Mouse (Mus musculus): Measurements from ENCODE around the gene Prkca. TPM values are rescaled to one million over a fixed set of nuclear protein-coding genes. Genes with fewer than 3 reads are reported as not detected.

Gene Prkca
- total and polyA plus RNA-seq, 3 experiments: 11.6 to 33.4 (median 32.2) TPM

GRCm38 (mm10) chr11:108250146-108250635, 93.5 kb downstream of the Prkca start:
- intact Hi-C loops (cut with DNase I): no loop called here
- peaks cover 6% of the 10 kb centered on the region for H3K4me1 ChIP-seq (ENCODE audit: control insufficient read depth, insufficient read depth, low read length)
- DNase-seq: no peak
- no peaks in the 10 kb centered on the region for H3K36me3 ChIP-seq (ENCODE audit: control insufficient read depth, insufficient read depth, low read length)
- H3K79me2 ChIP-seq (replicated peaks; ENCODE audit: control insufficient read depth, insufficient read depth, low read length): no peaks in the 10 kb centered on the region
- 63% methylated on average over 1 of the region's 1 CpGs for WGBS
- no peak overlapping the region for H3K27ac ChIP-seq
- H3K4me3 ChIP-seq: no peak overlapping the region
- no peaks in the 10 kb centered on the region for H3K27me3 ChIP-seq (ENCODE audit: control insufficient read depth, insufficient read depth, low read length)
- H3K9ac ChIP-seq (ENCODE audit: low read depth, low read length): no peak overlapping the region
- TF ChIP-seq EP300 (IDR thresholded peaks at IDR 0.05; ENCODE audit: insufficient read depth, low read depth, low read length) (no peak), POLR2A (IDR thresholded peaks at IDR 0.05; ENCODE audit: insufficient read depth, low read depth, low read length) (no peak)

- H3K27me3 ChIP-seq (ENCODE audit: control insufficient read depth, insufficient read depth, low read length): no peaks in the 10 kb centered on the region
- H3K4me1 ChIP-seq (ENCODE audit: control insufficient read depth, insufficient read depth, low read length): peaks cover 7% of the 10 kb centered on the region
- DNase-seq: no peak
- WGBS: 64% methylated on average over 5 of the region's 5 CpGs
- intact Hi-C loops (cut with DNase I): no loop called here
- TF ChIP-seq POLR2A (IDR thresholded peaks at IDR 0.05; ENCODE audit: insufficient read depth, low read depth, low read length) (no peak), EP300 (IDR thresholded peaks at IDR 0.05; ENCODE audit: insufficient read depth, low read depth, low read length) (no peak), CTCF (IDR thresholded peaks at IDR 0.05) (no peak)
- H3K27ac ChIP-seq: no peak overlapping the region
- H3K9ac ChIP-seq (ENCODE audit: low read depth, low read length): no peak overlapping the region
- no peaks in the 10 kb centered on the region for H3K79me2 ChIP-seq (replicated peaks; ENCODE audit: control insufficient read depth, insufficient read depth, low read length)
- H3K36me3 ChIP-seq (ENCODE audit: control insufficient read depth, insufficient read depth, low read length): no peaks in the 10 kb centered on the region
- H3K4me3 ChIP-seq: no peak overlapping the region
These were observed 94.2 kb downstream of the Prkca start for GRCm38 (mm10) chr11:108249487-108249886.

GRCm38 (mm10) chr11:108249047-108249403, 94.7 kb downstream of the Prkca start:
- WGBS: 88% methylated on average over 3 of the region's 3 CpGs
- Histone ChIP-seq H3K27ac (no peak overlapping the region), H3K36me3 (ENCODE audit: control insufficient read depth, insufficient read depth, low read length) (no peaks in the 10 kb centered on the region), H3K9ac (ENCODE audit: low read depth, low read length) (no peak overlapping the region), H3K4me1 (ENCODE audit: control insufficient read depth, insufficient read depth, low read length) (peaks cover 7% of the 10 kb centered on the region), H3K79me2 (replicated peaks; ENCODE audit: control insufficient read depth, insufficient read depth, low read length) (no peaks in the 10 kb centered on the region), H3K4me3 (no peak overlapping the region), H3K27me3 (ENCODE audit: control insufficient read depth, insufficient read depth, low read length) (no peaks in the 10 kb centered on the region)
- DNase-seq: no peak
- intact Hi-C loops (cut with DNase I): no loop called here
- TF ChIP-seq EP300 (IDR thresholded peaks at IDR 0.05; ENCODE audit: insufficient read depth, low read depth, low read length) (no peak), CTCF (IDR thresholded peaks at IDR 0.05) (no peak), POLR2A (IDR thresholded peaks at IDR 0.05; ENCODE audit: insufficient read depth, low read depth, low read length) (no peak)

- Histone ChIP-seq H3K4me1 (ENCODE audit: control insufficient read depth, insufficient read depth, low read length) (peaks cover 7% of the 10 kb centered on the region), H3K27ac (peak overlapping the region; percentile 40), H3K4me3 (no peak overlapping the region; the same call in 1 of the 2 replicates), H3K79me2 (replicated peaks; ENCODE audit: control insufficient read depth, insufficient read depth, low read length) (no peaks in the 10 kb centered on the region), H3K9ac (ENCODE audit: low read depth, low read length) (peak overlapping the region; percentile 50; the same call in 1 of the 2 replicates), H3K27me3 (ENCODE audit: control insufficient read depth, insufficient read depth, low read length) (no peaks in the 10 kb centered on the region), H3K36me3 (ENCODE audit: control insufficient read depth, insufficient read depth, low read length) (no peaks in the 10 kb centered on the region)
- intact Hi-C loops (cut with DNase I): no loop called here
- 0 out of 2 replicates have a peak, but pooled peaks have one; percentile 18 for TF ChIP-seq POLR2A (IDR thresholded peaks at IDR 0.05; ENCODE audit: insufficient read depth, low read depth, low read length)
- no peak for TF ChIP-seq CTCF (IDR thresholded peaks at IDR 0.05)
- 12% methylated on average over 12 of the region's 12 CpGs for WGBS
- DNase-seq: peak in 1 of 2 experiments; percentile 39
These were observed 95.3 kb downstream of the Prkca start for GRCm38 (mm10) chr11:108248218-108249046.

- H3K27me3 ChIP-seq (ENCODE audit: control insufficient read depth, insufficient read depth, low read length): no peaks in the 10 kb centered on the region
- H3K27ac ChIP-seq: no peak overlapping the region
- TF ChIP-seq POLR2A (IDR thresholded peaks at IDR 0.05; ENCODE audit: insufficient read depth, low read depth, low read length): no peak
- no peak for TF ChIP-seq EP300 (IDR thresholded peaks at IDR 0.05; ENCODE audit: insufficient read depth, low read depth, low read length)
- TF ChIP-seq CTCF (IDR thresholded peaks at IDR 0.05): no peak
- H3K4me1 ChIP-seq (ENCODE audit: control insufficient read depth, insufficient read depth, low read length): peaks cover 7% of the 10 kb centered on the region
- H3K9ac ChIP-seq (ENCODE audit: low read depth, low read length): no peak overlapping the region
- no peak overlapping the region for H3K4me3 ChIP-seq
- intact Hi-C loops (cut with DNase I): no loop called here
- no peaks in the 10 kb centered on the region for H3K79me2 ChIP-seq (replicated peaks; ENCODE audit: control insufficient read depth, insufficient read depth, low read length)
- no peak for DNase-seq
- 84% methylated on average over 10 of the region's 10 CpGs for WGBS
- H3K36me3 ChIP-seq (ENCODE audit: control insufficient read depth, insufficient read depth, low read length): no peaks in the 10 kb centered on the region
These were observed 96.4 kb downstream of the Prkca start for GRCm38 (mm10) chr11:108247121-108247863.

Data from heart, adult 2 months (tissue).